Mouse (Mus musculus) MEL (cell line): ENCODE measurements around the gene Srsf6. TPM values are rescaled to one million over a fixed set of nuclear protein-coding genes. Genes with fewer than 3 reads are reported as not detected.

Experiments used
- DNase-seq: peaks from one replicate; pipeline ENCODE4 v3.0.0; 2011; ENCODE audit warnings: low read depth, low spot score
- H3K27ac ChIP-seq: 2 replicates; pipeline ENCODE4 v1.5.1; 2012; ENCODE audit warnings: low read depth, mild to moderate bottlenecking, control low read depth, low read length, moderate library complexity; ENCODE audit not compliant: control insufficient read depth
- H3K27me3 ChIP-seq, 2 experiments: fragments of 150-350 bp in 1 of 2; sonication (generic) in 1 of 2; 2 replicates each; pipeline ENCODE4 v1.6.1; 2012; ENCODE audit warnings: low read length in 2 of 2, mild to moderate bottlenecking in 2 of 2, improper control_type of control experiment in 1 of 2, moderate library complexity in 1 of 2; ENCODE audit not compliant: insufficient read depth in 2 of 2, control insufficient read depth in 1 of 2
- H3K36me3 ChIP-seq, 2 experiments: 2 replicates each; pipeline ENCODE4 v1.6.1; 2012 to 2014; ENCODE audit warnings: low read length in 2 of 2, improper control_type of control experiment in 1 of 2, inconsistent platforms in 1 of 2, mild to moderate bottlenecking in 1 of 2; ENCODE audit not compliant: insufficient read depth in 2 of 2, control insufficient read depth in 1 of 2
- H3K4me1 ChIP-seq, 2 experiments: fragments of 150-350 bp in 1 of 2; sonication (generic) in 1 of 2; 2 replicates each; pipeline ENCODE4 v1.6.1; 2012; ENCODE audit warnings: low read length in 2 of 2, improper control_type of control experiment in 1 of 2, mild to moderate bottlenecking in 1 of 2; ENCODE audit not compliant: insufficient read depth in 2 of 2, control insufficient read depth in 1 of 2
- H3K4me3 ChIP-seq, 2 experiments: fragments of 150-350 bp in 1 of 2; sonication (generic) in 1 of 2; 2 replicates each; pipeline ENCODE4 v1.5.1; 2012; ENCODE audit warnings: low read depth in 2 of 2, low read length in 2 of 2, mild to moderate bottlenecking in 2 of 2, moderate library complexity in 2 of 2, control low read depth in 1 of 2, improper control_type of control experiment in 1 of 2; ENCODE audit not compliant: control insufficient read depth in 1 of 2, insufficient read depth in 1 of 2
- H3K79me2 ChIP-seq: 2 replicates; pipeline ENCODE4 v1.6.1; 2012; ENCODE audit warnings: mild to moderate bottlenecking, low read length, moderate library complexity; ENCODE audit not compliant: control insufficient read depth, poor library complexity, insufficient read depth
- H3K9ac ChIP-seq: 2 replicates; pipeline ENCODE4 v1.6.1; 2012; ENCODE audit warnings: low read depth, mild to moderate bottlenecking, control low read depth, low read length, moderate library complexity; ENCODE audit not compliant: control insufficient read depth, poor library complexity, severe bottlenecking
- H3K9me3 ChIP-seq: fragments of 150-350 bp; sonication (generic); replicated peaks from 2 replicates; pipeline ENCODE4 v1.6.1; 2012; ENCODE audit warnings: mild to moderate bottlenecking, low read length, improper control_type of control experiment, moderate library complexity; ENCODE audit not compliant: insufficient read depth
- CTCF ChIP-seq, 3 experiments: IDR thresholded peaks in 2 of 3; conservative IDR thresholded peaks in 1 of 3; 2 replicates each; pipeline ENCODE4 v1.5.1; 2011 to 2012; ENCODE audit warnings: low read length in 3 of 3, low read depth in 2 of 3, mild to moderate bottlenecking in 2 of 3, improper control_type of control experiment in 1 of 3, inconsistent platforms in 1 of 3, mixed read lengths in 1 of 3, moderate library complexity in 1 of 3; ENCODE audit not compliant: control insufficient read depth in 1 of 3, insufficient read depth in 1 of 3, poor library complexity in 1 of 3, severe bottlenecking in 1 of 3
- GABPA ChIP-seq: IDR thresholded peaks from 2 replicates; pipeline ENCODE4 v1.6.1; 2012; ENCODE audit warnings: low read depth, mild to moderate bottlenecking, inconsistent platforms, low read length, improper control_type of control experiment, moderate library complexity
- MAFK ChIP-seq: IDR thresholded peaks from 2 replicates; pipeline ENCODE4 v1.6.1; 2011; ENCODE audit warnings: low read depth, mild to moderate bottlenecking, low read length, improper control_type of control experiment, borderline replicate concordance
- MAX ChIP-seq: IDR thresholded peaks from 2 replicates; pipeline ENCODE4 v1.6.1; 2011; ENCODE audit warnings: low read length, improper control_type of control experiment
- MAZ ChIP-seq: IDR thresholded peaks from 2 replicates; pipeline ENCODE4 v1.6.1; 2012; ENCODE audit warnings: low read depth, mild to moderate bottlenecking, inconsistent platforms, low read length, improper control_type of control experiment
- MXI1 ChIP-seq: IDR thresholded peaks from 2 replicates; pipeline ENCODE4 v1.6.1; 2011; ENCODE audit warnings: mild to moderate bottlenecking, low read depth, low read length, improper control_type of control experiment
- POLR2AphosphoS2 ChIP-seq: IDR thresholded peaks from 2 replicates; pipeline ENCODE4 v1.6.1; 2011; ENCODE audit warnings: low read length, improper control_type of control experiment
- POLR2AphosphoS5 ChIP-seq: IDR thresholded peaks from 2 replicates; pipeline ENCODE4 v1.6.1; 2012; ENCODE audit warnings: low read depth, borderline replicate concordance, mild to moderate bottlenecking, inconsistent platforms, low read length, moderate library complexity, mixed read lengths
- RCOR1 ChIP-seq: IDR thresholded peaks from 2 replicates; pipeline ENCODE4 v1.6.1; 2012; ENCODE audit warnings: low read depth, mild to moderate bottlenecking, inconsistent platforms, low read length, improper control_type of control experiment
- SIN3A ChIP-seq: IDR thresholded peaks from 2 replicates; pipeline ENCODE4 v1.6.1; 2012; ENCODE audit warnings: low read length, improper control_type of control experiment, inconsistent platforms
- UBTF ChIP-seq: IDR thresholded peaks from 2 replicates; pipeline ENCODE4 v1.6.1; 2012; ENCODE audit warnings: low read depth, mild to moderate bottlenecking, inconsistent platforms, low read length, improper control_type of control experiment, moderate library complexity, borderline replicate concordance; ENCODE audit not compliant: insufficient read depth
- USF1 ChIP-seq: IDR thresholded peaks from 2 replicates; pipeline ENCODE4 v1.6.1; 2014; ENCODE audit warnings: low read depth, mild to moderate bottlenecking, inconsistent platforms, low read length, improper control_type of control experiment, moderate library complexity
- USF2 ChIP-seq, 2 experiments: IDR thresholded peaks; 2 replicates each; pipeline ENCODE4 v1.6.1; 2011 to 2012; ENCODE audit warnings: improper control_type of control experiment in 2 of 2, low read length in 2 of 2, borderline replicate concordance in 1 of 2, inconsistent platforms in 1 of 2, low read depth in 1 of 2, mild to moderate bottlenecking in 1 of 2; ENCODE audit not compliant: insufficient read depth in 1 of 2
- ZKSCAN1 ChIP-seq: IDR thresholded peaks from 2 replicates; pipeline ENCODE4 v1.6.1; 2012; ENCODE audit warnings: low read depth, mild to moderate bottlenecking, inconsistent platforms, low read length, improper control_type of control experiment, moderate library complexity
- ZMIZ1 ChIP-seq: IDR thresholded peaks from 2 replicates; pipeline ENCODE4 v1.6.1; 2012; ENCODE audit warnings: low read depth, mild to moderate bottlenecking, inconsistent platforms, low read length, improper control_type of control experiment, moderate library complexity
- polyA plus RNA-seq, 2 experiments: library from polyadenylated mRNA; stranded (reverse) in 1 of 2; unstranded in 1 of 2; fragments of >175 nt in 1 of 2; fragments of >200 nt in 1 of 2; gene quantifications; 2 replicates each; pipeline versions ENCODE4 v1.2.1 to v1.2.4; 2012; ENCODE audit warnings: low replicate concordance in 2 of 2, low read depth in 1 of 2; ENCODE audit not compliant: insufficient read length in 2 of 2, insufficient read depth in 1 of 2, missing spikeins in 1 of 2
- total RNA-seq: library from RNA; depleted of rRNA; stranded (reverse); fragments of 300-350 nt; gene quantifications from 2 replicates; pipeline ENCODE4 v1.2.3, GENCODE M21; 2012

Srsf6 gene
- total and polyA plus RNA-seq, 3 experiments: 69.2 to 284 (median 173) TPM

DNA sequence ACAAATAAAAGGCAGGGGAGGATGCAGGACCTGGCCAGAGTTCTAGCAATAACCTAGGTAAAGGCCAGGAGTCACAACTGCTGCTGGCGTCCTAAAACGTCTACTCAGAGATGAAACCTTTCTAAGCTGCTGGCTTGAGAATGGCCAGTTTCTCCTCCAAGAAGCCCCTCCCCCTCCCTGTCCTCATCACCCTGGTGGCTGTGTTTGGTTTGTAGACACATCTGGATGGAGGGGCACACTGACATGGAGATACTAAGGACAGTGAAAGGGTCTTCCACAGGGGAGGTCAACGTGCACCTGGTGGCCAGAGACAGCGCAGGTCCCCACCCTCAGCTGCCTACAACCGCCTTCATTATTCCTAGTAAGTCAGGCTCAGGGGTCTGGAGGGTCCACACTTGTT lies 15.6 kb downstream of the Srsf6 start:
- no peak for DNase-seq
- no peak overlapping the region for H3K4me3 ChIP-seq
- no peaks in the 10 kb centered on the region for H3K36me3 ChIP-seq
- no peaks in the 10 kb centered on the region for H3K4me1 ChIP-seq
- H3K9ac ChIP-seq: no peak overlapping the region
- H3K27ac ChIP-seq: no peak overlapping the region
- H3K79me2 ChIP-seq: no peaks in the 10 kb centered on the region
- H3K9me3 ChIP-seq: no peaks in the 10 kb centered on the region
- no peaks in the 10 kb centered on the region for H3K27me3 ChIP-seq
- TF ChIP-seq ZKSCAN1: no peak

DNA sequence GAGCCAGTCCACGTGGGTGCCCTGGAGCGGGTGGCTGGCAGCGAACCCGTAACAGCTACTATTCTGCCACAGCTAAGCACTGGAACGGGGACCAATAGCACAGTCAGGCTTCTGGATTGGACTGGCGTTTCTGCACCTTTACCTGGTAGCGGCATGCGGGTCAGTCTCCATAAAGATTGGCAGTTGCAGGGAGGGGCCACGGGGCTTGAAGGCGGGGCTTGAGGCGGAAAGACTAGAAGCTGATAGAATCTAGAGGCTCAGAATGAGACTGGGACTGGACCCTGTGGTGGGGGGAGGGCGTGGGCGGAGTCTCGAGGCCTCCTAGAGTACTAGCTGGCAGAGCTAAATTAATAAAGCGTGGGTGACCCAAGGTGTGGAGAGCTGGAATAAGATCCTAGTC lies 16.4 kb downstream of the Srsf6 start:
- Histone ChIP-seq H3K4me1 (no peaks in the 10 kb centered on the region), H3K79me2 (no peaks in the 10 kb centered on the region), H3K9ac (no peak overlapping the region), H3K4me3 (no peak overlapping the region), H3K27ac (no peak overlapping the region), H3K36me3 (no peaks in the 10 kb centered on the region), H3K27me3 (no peaks in the 10 kb centered on the region), H3K9me3 (no peaks in the 10 kb centered on the region)
- TF ChIP-seq ZMIZ1: no peak
- no peak for TF ChIP-seq SIN3A
- no peak for TF ChIP-seq POLR2AphosphoS5
- no peak for TF ChIP-seq MAX
- no peak for TF ChIP-seq ZKSCAN1
- TF ChIP-seq USF1: no peak
- DNase-seq: no peak

DNA sequence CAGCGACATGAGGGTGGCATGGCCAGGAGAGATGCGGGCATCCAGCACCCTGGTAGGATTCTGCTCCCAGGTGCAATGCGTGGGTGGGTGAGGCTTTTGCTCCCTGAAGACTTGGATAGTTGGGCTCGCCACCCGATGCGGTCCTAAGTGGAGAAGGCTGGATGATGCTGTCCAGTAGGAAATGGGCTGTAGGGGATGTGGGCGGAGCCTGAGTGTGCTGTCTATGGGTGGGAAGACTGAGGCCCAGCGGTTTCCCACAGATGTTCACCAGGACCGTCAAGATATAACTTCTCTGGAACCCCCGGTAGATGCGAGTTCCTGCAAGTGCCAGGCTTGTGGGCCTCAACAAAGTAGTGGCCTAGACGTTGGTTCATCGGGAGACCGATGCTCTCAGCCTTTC lies 16.9 kb downstream of the Srsf6 start:
- H3K36me3 ChIP-seq: no peaks in the 10 kb centered on the region
- no peaks in the 10 kb centered on the region for H3K9me3 ChIP-seq
- no peaks in the 10 kb centered on the region for H3K4me1 ChIP-seq
- no peaks in the 10 kb centered on the region for H3K27me3 ChIP-seq
- H3K79me2 ChIP-seq: no peaks in the 10 kb centered on the region
- TF ChIP-seq MAFK (no peak), POLR2AphosphoS2 (no peak), MAZ (no peak), CTCF (IDR thresholded peaks at IDR 0.05 in 2 of 3, conservative IDR thresholded peaks at IDR 0.05 in 1 of 3; ENCODE audit: control insufficient read depth in 1 of 3, insufficient read depth in 1 of 3, low read depth in 2 of 3, low read length in 3 of 3, poor library complexity in 1 of 3, severe bottlenecking in 1 of 3) (no peak), RCOR1 (no peak), USF2 (IDR thresholded peaks at IDR 0.05; ENCODE audit: borderline replicate concordance in 1 of 2, insufficient read depth in 1 of 2, low read depth in 1 of 2, low read length in 2 of 2) (no peak), GABPA (no peak), UBTF (no peak), ZMIZ1 (no peak), MXI1 (no peak)
- no peak overlapping the region for H3K9ac ChIP-seq
- no peak for DNase-seq
- H3K27ac ChIP-seq: no peak overlapping the region
- H3K4me3 ChIP-seq: no peak overlapping the region
